Mouse (Mus musculus): ENCODE results near the gene Ola1. TPM values are rescaled to one million over a fixed set of nuclear protein-coding genes. Genes with fewer than 3 reads are reported as not detected.
A peak's percentile ranks its signal among the peaks of the same experiment; 100 is the strongest.

The Ola1 gene
- total and polyA plus RNA-seq, 2 experiments from 2014 or later: 33.3 to 66.2 TPM

GRCm38 (mm10) chr2:73056090-73056956, 162.4 kb downstream of the Ola1 start:
- Histone ChIP-seq H3K36me3 (replicated peaks; ENCODE audit: control insufficient read depth, insufficient read depth, low read length) (no peaks in the 10 kb centered on the region), H3K4me3 (ENCODE audit: low read depth, low read length) (no peak overlapping the region), H3K9ac (replicated peaks; ENCODE audit: low read depth, low read length) (no peak overlapping the region), H3K9me3 (replicated peaks; ENCODE audit: control insufficient read depth, low read length) (no peaks in the 10 kb centered on the region), H3K27ac (ENCODE audit: low read depth) (peak overlapping the region; percentile 20), H3K4me1 (ENCODE audit: control insufficient read depth, insufficient read depth) (0 out of 2 replicates have a peak, but pooled peaks cover 6% of the 10 kb centered on the region), H3K27me3 (ENCODE audit: control insufficient read depth, insufficient read depth, low read length) (no peaks in the 10 kb centered on the region), H3K4me2 (ENCODE audit: low read depth, low read length) (no peak overlapping the region)
- no peak for DNase-seq (ENCODE audit: low spot score)
- WGBS: 70% methylated on average over 17 of the region's 17 CpGs
- ATAC-seq (ENCODE audit: insufficient read depth, low read depth): no peak
- TF ChIP-seq CTCF (IDR thresholded peaks at IDR 0.05; ENCODE audit: low read depth) (no peak), EP300 (IDR thresholded peaks at IDR 0.05; ENCODE audit: low read depth) (no peak)

- Histone ChIP-seq H3K4me1 (ENCODE audit: control insufficient read depth, insufficient read depth) (peaks cover 9% of the 10 kb centered on the region; the same call in 1 of the 2 replicates), H3K4me2 (ENCODE audit: low read depth, low read length) (no peak overlapping the region), H3K36me3 (replicated peaks; ENCODE audit: control insufficient read depth, insufficient read depth, low read length) (no peaks in the 10 kb centered on the region), H3K9ac (replicated peaks; ENCODE audit: low read depth, low read length) (no peak overlapping the region), H3K9me3 (replicated peaks; ENCODE audit: control insufficient read depth, low read length) (no peaks in the 10 kb centered on the region), H3K4me3 (ENCODE audit: low read depth, low read length) (no peak overlapping the region), H3K27me3 (ENCODE audit: control insufficient read depth, insufficient read depth, low read length) (no peaks in the 10 kb centered on the region), H3K27ac (ENCODE audit: low read depth) (no peak overlapping the region)
- 80% methylated on average over 8 of the region's 9 CpGs for WGBS
- ATAC-seq (ENCODE audit: insufficient read depth, low read depth): no peak; the same call in 1 of the 2 replicates
- no peak for TF ChIP-seq CTCF (IDR thresholded peaks at IDR 0.05; ENCODE audit: low read depth)
- TF ChIP-seq EP300 (IDR thresholded peaks at IDR 0.05; ENCODE audit: low read depth): no peak
- DNase-seq (ENCODE audit: low spot score): no peak
Observed at GRCm38 (mm10) chr2:73053791-73054490, 164.8 kb downstream of the Ola1 start.

- no peaks in the 10 kb centered on the region for H3K9me3 ChIP-seq (replicated peaks; ENCODE audit: control insufficient read depth, low read length)
- no peak overlapping the region for H3K4me2 ChIP-seq (ENCODE audit: low read depth, low read length)
- no peak overlapping the region for H3K9ac ChIP-seq (replicated peaks; ENCODE audit: low read depth, low read length)
- TF ChIP-seq CTCF (IDR thresholded peaks at IDR 0.05; ENCODE audit: low read depth) (no peak), EP300 (IDR thresholded peaks at IDR 0.05; ENCODE audit: low read depth) (peak; percentile 74)
- no peak overlapping the region for H3K27ac ChIP-seq (ENCODE audit: low read depth)
- DNase-seq (ENCODE audit: low spot score): no peak
- no peaks in the 10 kb centered on the region for H3K36me3 ChIP-seq (replicated peaks; ENCODE audit: control insufficient read depth, insufficient read depth, low read length)
- H3K4me1 ChIP-seq (ENCODE audit: control insufficient read depth, insufficient read depth): peaks cover 21% of the 10 kb centered on the region; the same call in 1 of the 2 replicates
- H3K4me3 ChIP-seq (ENCODE audit: low read depth, low read length): no peak overlapping the region
- WGBS: 54% methylated on average over 8 of the region's 8 CpGs
- H3K27me3 ChIP-seq (ENCODE audit: control insufficient read depth, insufficient read depth, low read length): no peaks in the 10 kb centered on the region
- ATAC-seq (ENCODE audit: insufficient read depth, low read depth): peak; percentile 35
Observed at GRCm38 (mm10) chr2:73050401-73050800, 168.3 kb downstream of the Ola1 start.

- H3K9ac ChIP-seq (replicated peaks; ENCODE audit: low read depth, low read length): no peak overlapping the region
- H3K4me3 ChIP-seq (ENCODE audit: low read depth, low read length): no peak overlapping the region
- 39% methylated on average over 4 of the region's 4 CpGs for WGBS
- H3K9me3 ChIP-seq (replicated peaks; ENCODE audit: control insufficient read depth, low read length): no peaks in the 10 kb centered on the region
- no peak for TF ChIP-seq CTCF (IDR thresholded peaks at IDR 0.05; ENCODE audit: low read depth)
- no peak for TF ChIP-seq EP300 (IDR thresholded peaks at IDR 0.05; ENCODE audit: low read depth)
- no peaks in the 10 kb centered on the region for H3K27me3 ChIP-seq (ENCODE audit: control insufficient read depth, insufficient read depth, low read length)
- DNase-seq (ENCODE audit: low spot score): no peak
- peaks cover 21% of the 10 kb centered on the region; the same call in 1 of the 2 replicates for H3K4me1 ChIP-seq (ENCODE audit: control insufficient read depth, insufficient read depth)
- no peak overlapping the region for H3K4me2 ChIP-seq (ENCODE audit: low read depth, low read length)
- ATAC-seq (ENCODE audit: insufficient read depth, low read depth): no peak; the same call in 1 of the 2 replicates
- no peaks in the 10 kb centered on the region for H3K36me3 ChIP-seq (replicated peaks; ENCODE audit: control insufficient read depth, insufficient read depth, low read length)
- H3K27ac ChIP-seq (ENCODE audit: low read depth): peak overlapping the region; percentile 52
Observed at GRCm38 (mm10) chr2:73049977-73050376, 168.7 kb downstream of the Ola1 start.

DNA sequence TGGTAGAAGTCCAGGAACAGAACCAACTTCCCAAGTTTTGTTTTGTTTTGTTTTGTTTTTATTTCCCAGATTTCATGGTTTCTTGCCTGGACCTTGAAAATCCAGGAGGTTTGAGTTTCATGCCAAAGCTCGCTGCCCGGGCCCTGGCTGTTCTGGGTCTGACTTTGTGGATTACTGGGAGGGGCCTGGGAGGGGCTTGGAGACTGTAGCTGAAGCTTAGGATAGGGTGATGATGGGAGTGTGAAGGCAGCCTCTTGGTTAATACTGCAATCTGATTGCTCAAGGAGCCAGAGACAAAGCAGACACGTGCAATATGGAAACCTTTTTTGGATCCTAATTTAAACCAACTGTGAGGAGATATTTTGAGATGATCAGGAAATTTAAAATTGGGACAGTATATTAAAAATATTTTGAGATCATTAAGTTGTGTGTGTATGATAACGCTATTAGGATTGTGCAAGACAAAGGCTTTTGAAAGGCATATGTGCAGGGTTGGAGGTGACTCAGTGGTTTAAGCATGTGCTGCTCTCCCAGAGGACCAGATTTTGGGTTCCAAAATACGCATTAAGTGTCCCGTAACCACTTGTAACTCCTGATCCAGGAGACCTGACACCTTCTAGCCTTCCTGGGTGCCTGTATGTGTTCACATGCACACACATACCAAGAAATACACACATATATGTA, 169.6 kb downstream of the Ola1 start:
- Histone ChIP-seq H3K27me3 (ENCODE audit: control insufficient read depth, insufficient read depth, low read length) (no peaks in the 10 kb centered on the region), H3K36me3 (replicated peaks; ENCODE audit: control insufficient read depth, insufficient read depth, low read length) (no peaks in the 10 kb centered on the region), H3K9ac (replicated peaks; ENCODE audit: low read depth, low read length) (no peak overlapping the region), H3K4me1 (ENCODE audit: control insufficient read depth, insufficient read depth) (peaks cover 21% of the 10 kb centered on the region; the same call in 1 of the 2 replicates), H3K27ac (ENCODE audit: low read depth) (peak overlapping the region; percentile 31; the same call in 1 of the 2 replicates), H3K4me3 (ENCODE audit: low read depth, low read length) (no peak overlapping the region), H3K9me3 (replicated peaks; ENCODE audit: control insufficient read depth, low read length) (no peaks in the 10 kb centered on the region), H3K4me2 (ENCODE audit: low read depth, low read length) (no peak overlapping the region)
- 44% methylated on average over 6 of the region's 6 CpGs for WGBS
- DNase-seq (ENCODE audit: low spot score) (no peak), ATAC-seq (ENCODE audit: insufficient read depth, low read depth) (no peak)
- TF ChIP-seq CTCF (IDR thresholded peaks at IDR 0.05; ENCODE audit: low read depth) (no peak), EP300 (IDR thresholded peaks at IDR 0.05; ENCODE audit: low read depth) (no peak)

Data from heart, postnatal 0 days (tissue).